Mouse (Mus musculus): ENCODE measurements around the gene Pfkl. TPM values are rescaled to one million over a fixed set of nuclear protein-coding genes. Genes with fewer than 3 reads are reported as not detected.
A peak's percentile ranks its signal among the peaks of the same experiment; 100 is the strongest.

Pfkl gene
- total RNA-seq, 1 experiment = 138 TPM

DNA sequence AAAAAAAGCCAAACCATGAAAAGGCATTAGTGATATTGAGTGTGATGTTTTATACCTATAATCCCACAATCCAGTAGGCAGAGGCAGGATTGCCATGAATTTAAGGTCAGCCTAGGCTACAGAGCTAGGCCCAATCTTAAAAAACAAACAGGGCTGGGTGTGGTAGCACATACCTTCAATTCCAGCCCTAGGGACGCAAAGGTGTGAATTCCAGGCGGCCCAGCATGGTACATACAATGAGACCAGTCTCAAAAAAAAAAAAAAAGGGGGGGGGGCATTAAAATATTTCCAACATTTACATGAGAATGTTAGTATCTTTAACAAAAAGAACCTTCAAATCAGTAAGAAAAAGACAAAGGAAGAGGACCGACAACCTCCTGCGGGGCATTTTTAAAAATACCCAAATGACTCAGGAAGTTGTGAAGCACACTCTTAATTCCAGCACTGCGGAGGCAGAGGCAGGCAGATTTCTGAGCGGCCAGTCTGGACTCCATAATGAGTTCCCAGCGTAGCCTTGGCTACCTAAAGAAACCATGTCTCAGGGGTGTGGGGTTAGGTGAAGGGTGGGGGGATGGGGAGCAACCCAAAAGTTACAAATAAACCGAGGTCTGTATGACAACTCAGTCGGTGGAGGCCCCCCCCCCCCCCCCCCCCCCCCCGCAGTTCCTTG, 38.3 kb upstream of the Pfkl start:
- peaks cover 24% of the 10 kb centered on the region for H3K36me3 ChIP-seq (ENCODE audit: control insufficient read depth, insufficient read depth, low read length, poor library complexity, severe bottlenecking)
- no peak overlapping the region for H3K4me3 ChIP-seq (ENCODE audit: insufficient read depth in 1 of 2, low read depth in 1 of 2, low read length in 2 of 2, poor library complexity in 1 of 2, severe bottlenecking in 1 of 2)
- no peak for DNase-seq (ENCODE audit: low read depth, low spot score)
- no peak overlapping the region for H3K9ac ChIP-seq (ENCODE audit: insufficient read depth, low read depth, low read length, poor library complexity, severe bottlenecking)
- in situ Hi-C loops (cut with MboI; ENCODE audit: low sequenced_read_pairs in 2 of 2, unreplicated experiment in 2 of 2) = no loop called here
- peak; percentile 96 for TF ChIP-seq ZNF384 (IDR thresholded peaks at IDR 0.05; ENCODE audit: low read depth, low read length)
- no peak for TF ChIP-seq HCFC1 (IDR thresholded peaks at IDR 0.05; ENCODE audit: borderline replicate concordance, insufficient read depth, low read length)
- H3K9me3 ChIP-seq (ENCODE audit: control insufficient read depth, insufficient read depth, low read depth, low read length) = no peaks in the 10 kb centered on the region
- H3K27ac ChIP-seq (ENCODE audit: insufficient read depth, low read depth, low read length, poor library complexity, severe bottlenecking) = peak overlapping the region; percentile 99
- H3K4me1 ChIP-seq (ENCODE audit: control insufficient read depth in 2 of 2, insufficient read depth in 2 of 2, low read length in 2 of 2, poor library complexity in 1 of 2) = peaks cover 6 to 39% of the 10 kb centered on the region in 2 experiments; a peak in 3 of 4 replicates

DNA sequence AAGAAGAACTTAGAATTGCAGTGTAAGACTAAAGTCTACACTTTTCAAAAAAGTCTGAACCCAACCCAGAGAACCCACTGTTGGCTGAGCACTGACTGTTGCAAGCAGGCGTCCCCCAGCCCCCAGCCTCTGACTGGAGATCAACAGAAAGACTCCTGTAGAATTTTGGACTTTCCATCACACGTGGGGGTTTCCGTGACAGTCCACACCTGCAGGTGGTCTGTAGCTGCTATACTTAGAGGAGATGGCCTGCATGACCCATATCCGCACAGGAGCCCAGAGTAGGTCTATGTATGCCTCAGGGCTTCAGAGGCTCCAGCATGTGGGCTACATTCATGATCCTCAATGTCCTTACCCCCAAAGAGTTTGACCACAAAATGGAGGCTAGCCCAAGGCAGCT, 36.5 kb upstream of the Pfkl start:
- TF ChIP-seq ZC3H11A (IDR thresholded peaks at IDR 0.05; ENCODE audit: borderline replicate concordance, low read depth, low read length) = no peak
- TF ChIP-seq ZNF384 (IDR thresholded peaks at IDR 0.05; ENCODE audit: low read depth, low read length) = no peak
- TF ChIP-seq HCFC1 (IDR thresholded peaks at IDR 0.05; ENCODE audit: borderline replicate concordance, insufficient read depth, low read length) = no peak
- TF ChIP-seq CHD2 (IDR thresholded peaks at IDR 0.05; ENCODE audit: low read depth, low read length) = no peak
- TF ChIP-seq MAFK (IDR thresholded peaks at IDR 0.05; ENCODE audit: insufficient read depth, low read depth, low read length) = no peak
- Histone ChIP-seq H3K4me3 (ENCODE audit: insufficient read depth in 1 of 2, low read depth in 1 of 2, low read length in 2 of 2, poor library complexity in 1 of 2, severe bottlenecking in 1 of 2) (no peak overlapping the region), H3K9me3 (ENCODE audit: control insufficient read depth, insufficient read depth, low read depth, low read length) (no peaks in the 10 kb centered on the region), H3K36me3 (ENCODE audit: control insufficient read depth, insufficient read depth, low read length, poor library complexity, severe bottlenecking) (peaks cover 7% of the 10 kb centered on the region; the same call in 1 of the 2 replicates), H3K4me1 (ENCODE audit: control insufficient read depth in 2 of 2, insufficient read depth in 2 of 2, low read length in 2 of 2, poor library complexity in 1 of 2) (peaks cover 6 to 36% of the 10 kb centered on the region in 2 experiments; a peak in 3 of 4 replicates), H3K27ac (ENCODE audit: insufficient read depth, low read depth, low read length, poor library complexity, severe bottlenecking) (peak overlapping the region; percentile 82), H3K9ac (ENCODE audit: insufficient read depth, low read depth, low read length, poor library complexity, severe bottlenecking) (no peak overlapping the region)
- DNase-seq (ENCODE audit: low read depth, low spot score) = no peak
- in situ Hi-C loops (cut with MboI; ENCODE audit: low sequenced_read_pairs in 2 of 2, unreplicated experiment in 2 of 2) = no loop called here

DNA sequence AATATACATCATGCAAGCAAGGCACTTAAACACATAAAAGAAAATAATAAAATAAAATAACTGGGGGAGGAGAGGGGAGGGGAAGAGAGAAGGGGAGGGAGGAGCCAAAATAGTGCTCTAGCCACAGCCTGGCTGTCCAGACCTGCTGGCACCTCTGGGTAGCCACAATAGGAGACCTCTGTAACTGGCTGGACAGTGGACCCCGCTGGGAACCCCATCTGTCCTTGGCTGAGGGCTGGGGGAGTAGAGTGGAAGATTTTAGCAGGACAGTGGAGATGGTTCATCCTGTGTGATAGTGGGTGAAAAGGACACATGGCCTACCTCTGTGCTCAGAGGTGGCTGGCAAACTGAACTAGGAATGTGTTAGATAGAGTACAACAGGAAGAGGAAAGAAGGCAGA, 34.6 kb upstream of the Pfkl start:
- no peaks in the 10 kb centered on the region for H3K9me3 ChIP-seq (ENCODE audit: control insufficient read depth, insufficient read depth, low read depth, low read length)
- no peak overlapping the region for H3K9ac ChIP-seq (ENCODE audit: insufficient read depth, low read depth, low read length, poor library complexity, severe bottlenecking)
- no peak overlapping the region for H3K4me3 ChIP-seq (ENCODE audit: insufficient read depth in 1 of 2, low read depth in 1 of 2, low read length in 2 of 2, poor library complexity in 1 of 2, severe bottlenecking in 1 of 2)
- no peak overlapping the region for H3K27ac ChIP-seq (ENCODE audit: insufficient read depth, low read depth, low read length, poor library complexity, severe bottlenecking)
- no peak for DNase-seq (ENCODE audit: low read depth, low spot score)
- in situ Hi-C loops (cut with MboI; ENCODE audit: low sequenced_read_pairs in 2 of 2, unreplicated experiment in 2 of 2) = no loop called here
- H3K4me1 ChIP-seq (ENCODE audit: control insufficient read depth in 2 of 2, insufficient read depth in 2 of 2, low read length in 2 of 2, poor library complexity in 1 of 2) = peaks cover 6 to 39% of the 10 kb centered on the region in 2 experiments; a peak in 3 of 4 replicates
- H3K36me3 ChIP-seq (ENCODE audit: control insufficient read depth, insufficient read depth, low read length, poor library complexity, severe bottlenecking) = no peaks in the 10 kb centered on the region; the same call in 1 of the 2 replicates
- TF ChIP-seq ZC3H11A (IDR thresholded peaks at IDR 0.05; ENCODE audit: borderline replicate concordance, low read depth, low read length) (no peak), MAFK (IDR thresholded peaks at IDR 0.05; ENCODE audit: insufficient read depth, low read depth, low read length) (no peak), HCFC1 (IDR thresholded peaks at IDR 0.05; ENCODE audit: borderline replicate concordance, insufficient read depth, low read length) (no peak)

DNA sequence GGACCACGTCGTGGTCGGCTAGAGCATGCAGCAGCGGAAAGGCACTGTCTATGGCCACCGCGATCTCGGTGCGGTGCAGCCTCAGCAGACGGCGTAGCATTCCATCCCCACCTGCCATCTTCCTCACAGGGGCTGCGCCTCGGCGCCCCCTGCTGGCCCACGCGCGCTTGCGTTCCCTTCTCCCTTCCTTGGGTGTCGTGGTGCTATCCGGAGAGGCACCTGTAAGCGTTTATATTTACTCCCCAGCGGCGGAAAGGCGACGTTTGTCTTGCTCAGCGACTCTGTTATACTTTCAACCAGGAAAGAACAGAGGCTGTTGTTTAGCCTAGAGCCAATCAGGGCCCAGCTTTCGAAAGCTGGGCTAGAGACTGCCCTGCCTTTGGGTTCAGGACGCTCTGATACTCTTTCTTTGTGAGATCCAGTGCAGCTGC, 33.5 kb upstream of the Pfkl start, which contains the start of gene Aire:
Gene Aire, minus strand, starts transcription at position 205 of the 431 bp plus-strand sequence.
- Histone ChIP-seq H3K9ac (ENCODE audit: insufficient read depth, low read depth, low read length, poor library complexity, severe bottlenecking) (peak within 1 kb of the TSS; percentile 49; the same call in 1 of the 2 replicates), H3K27ac (ENCODE audit: insufficient read depth, low read depth, low read length, poor library complexity, severe bottlenecking) (no peak within 1 kb of the TSS; the same call in 1 of the 2 replicates), H3K9me3 (ENCODE audit: control insufficient read depth, insufficient read depth, low read depth, low read length) (no peaks in the 10 kb centered on the region), H3K4me1 (ENCODE audit: control insufficient read depth in 2 of 2, insufficient read depth in 2 of 2, low read length in 2 of 2, poor library complexity in 1 of 2) (peaks cover 3 to 39% of the 10 kb centered on the region in 2 experiments; a peak in 3 of 4 replicates), H3K4me3 (ENCODE audit: insufficient read depth in 1 of 2, low read depth in 1 of 2, low read length in 2 of 2, poor library complexity in 1 of 2, severe bottlenecking in 1 of 2) (peak within 1 kb of the TSS; percentile 34 to 50), H3K36me3 (ENCODE audit: control insufficient read depth, insufficient read depth, low read length, poor library complexity, severe bottlenecking) (no peaks in the 10 kb centered on the region; the same call in 1 of the 2 replicates)
- in situ Hi-C loops (cut with MboI; ENCODE audit: low sequenced_read_pairs in 2 of 2, unreplicated experiment in 2 of 2) = no loop called here
- DNase-seq (ENCODE audit: low read depth, low spot score) = peak; percentile 75
- TF ChIP-seq MAFK (IDR thresholded peaks at IDR 0.05; ENCODE audit: insufficient read depth, low read depth, low read length) (no peak), HCFC1 (IDR thresholded peaks at IDR 0.05; ENCODE audit: borderline replicate concordance, insufficient read depth, low read length) (no peak), CHD2 (IDR thresholded peaks at IDR 0.05; ENCODE audit: low read depth, low read length) (no peak), ZNF384 (IDR thresholded peaks at IDR 0.05; ENCODE audit: low read depth, low read length) (no peak), ZC3H11A (IDR thresholded peaks at IDR 0.05; ENCODE audit: borderline replicate concordance, low read depth, low read length) (no peak)
